Mouse (Mus musculus) urinary bladder, postnatal 25 days (tissue): ENCODE results near the gene Zfp991.
"Not testable (repeated sequence)": the region's sequence is repeated elsewhere in the genome, so short reads cannot be mapped to it uniquely, and the experiment has no call there.

Source experiments
- DNase-seq: peaks from one replicate; pipeline ENCODE4 v3.0.0; 2022; ENCODE audit warnings: low spot score

The Zfp991 gene

GRCm38 (mm10) chr4:147181969-147182705, 50.3 kb downstream of the Zfp991 start:
- not testable (repeated sequence) for DNase-seq

GRCm38 (mm10) chr4:147186824-147187223, 55.0 kb downstream of the Zfp991 start:
- not testable (repeated sequence) for DNase-seq

- DNase-seq: not testable (repeated sequence)
These were observed 55.6 kb downstream of the Zfp991 start for GRCm38 (mm10) chr4:147187283-147187965.

- not testable (repeated sequence) for DNase-seq
These were observed 63.3 kb downstream of the Zfp991 start for GRCm38 (mm10) chr4:147195186-147195585.

GRCm38 (mm10) chr4:147197210-147197609, 65.4 kb downstream of the Zfp991 start:
- DNase-seq: not testable (repeated sequence)

- not testable (repeated sequence) for DNase-seq
These were observed 67.4 kb downstream of the Zfp991 start for GRCm38 (mm10) chr4:147199055-147199750.

- not testable (repeated sequence) for DNase-seq
These were observed 70.3 kb downstream of the Zfp991 start for GRCm38 (mm10) chr4:147201920-147202660.

GRCm38 (mm10) chr4:147212182-147212928, 80.5 kb downstream of the Zfp991 start:
- not testable (repeated sequence) for DNase-seq

GRCm38 (mm10) chr4:147214233-147214632, 82.4 kb downstream of the Zfp991 start:
- not testable (repeated sequence) for DNase-seq

GRCm38 (mm10) chr4:147217676-147218075, 85.8 kb downstream of the Zfp991 start:
- DNase-seq: not testable (repeated sequence)

GRCm38 (mm10) chr4:147219319-147220070, 87.7 kb downstream of the Zfp991 start:
- not testable (repeated sequence) for DNase-seq

GRCm38 (mm10) chr4:147220226-147220625, 88.4 kb downstream of the Zfp991 start:
- not testable (repeated sequence) for DNase-seq

- DNase-seq: not testable (repeated sequence)
These were observed 90.2 kb downstream of the Zfp991 start for GRCm38 (mm10) chr4:147222021-147222420.

GRCm38 (mm10) chr4:147223778-147224435, 92.1 kb downstream of the Zfp991 start:
- not testable (repeated sequence) for DNase-seq

- not testable (repeated sequence) for DNase-seq
These were observed 93.8 kb downstream of the Zfp991 start for GRCm38 (mm10) chr4:147225616-147226015.

- DNase-seq: not testable (repeated sequence)
These were observed 98.2 kb downstream of the Zfp991 start for GRCm38 (mm10) chr4:147230026-147230425.
